Mouse (Mus musculus): ENCODE measurements around the gene Cntn5.

DNA sequence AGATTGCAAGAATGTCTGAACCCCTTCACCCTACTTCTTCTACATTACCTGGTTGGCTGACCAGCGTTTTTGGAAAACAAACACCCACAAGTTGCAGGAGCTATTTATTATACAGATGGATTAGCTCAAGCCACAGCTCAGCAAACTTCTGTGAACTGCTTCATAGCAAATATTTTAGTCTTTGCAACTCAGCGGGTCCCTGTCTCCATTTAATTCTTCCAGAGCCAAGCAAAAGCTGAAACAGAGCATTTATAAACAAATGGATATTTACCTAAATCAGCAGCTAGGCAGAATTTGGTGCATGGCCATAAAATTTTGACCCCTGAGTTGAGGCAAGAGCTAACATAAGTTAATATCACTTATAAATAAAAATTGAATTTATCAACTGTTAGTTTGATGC is 921.4 kb downstream of the Cntn5 start:
- no peak for TF ChIP-seq RCOR1 (conservative IDR thresholded peaks at IDR 0.05; ENCODE audit: low read depth, low read length)
- TF ChIP-seq ZMIZ1 (IDR thresholded peaks at IDR 0.05; ENCODE audit: low read depth, low read length) = no peak
- TF ChIP-seq CTCF (conservative IDR thresholded peaks at IDR 0.05 in 1 of 2, IDR thresholded peaks at IDR 0.05 in 1 of 2; ENCODE audit: low read depth in 2 of 2, low read length in 2 of 2) = no peak

All from CH12.LX (cell line).